Mouse (Mus musculus) effector memory CD4-positive, alpha-beta T cell, adult 7 months (primary cell): ENCODE measurements around the gene Gm13539. TPM values are rescaled to one million over a fixed set of nuclear protein-coding genes. Genes with fewer than 3 reads are reported as not detected.

ENCODE experiments used
- polyA plus RNA-seq: library from polyadenylated mRNA; unstranded; fragments of 100-300 nt; shearing (Covaris generic); gene quantifications from one replicate; pipeline ENCODE4 v1.2.1, GENCODE M21; 2017

Gene Gm13539
- not detected for polyA plus RNA-seq

GRCm38 (mm10) chr2:25781957-25782356 is at the start of gene Gm13539:
Gene Gm13539 (plus strand): TSS chr2:25782257.

GRCm38 (mm10) chr2:25736709-25737108 is 45.3 kb upstream of the Gm13539 start, which contains the start of gene Obp2b:
Gene Obp2b (plus strand): TSS chr2:25737009.

GRCm38 (mm10) chr2:25765269-25765668 is 16.8 kb upstream of the Gm13539 start, which contains the start of gene Lcn3:
Gene Lcn3 (plus strand): TSS chr2:25765569.

GRCm38 (mm10) chr2:25776717-25777116 is 5.3 kb upstream of the Gm13539 start, which contains the start of gene Lcn11:
Gene Lcn11 (plus strand): TSS chr2:25777017.

GRCm38 (mm10) chr2:25815748-25816147 is 33.7 kb downstream of the Gm13539 start, which contains the start of gene Glt6d1:
Gene Glt6d1 (minus strand): TSS chr2:25815848.

GRCm38 (mm10) chr2:25822806-25823205 is 40.7 kb downstream of the Gm13539 start, which contains the start of gene Lcn9:
Gene Lcn9 (plus strand): TSS chr2:25823153.

Other genes with a start within 250 kb of the Gm13539 start
- gene Traf2, start 235.3 kb upstream of the Gm13539 start, polyA plus RNA-seq, result 81.5 TPM
- 237 TPM for gene Edf1, start 224.4 kb upstream of the Gm13539 start, polyA plus RNA-seq
- 1.4 TPM for gene Mamdc4, start 207.4 kb upstream of the Gm13539 start, polyA plus RNA-seq
- 49.8 TPM for gene Phpt1, start 207.0 kb upstream of the Gm13539 start, polyA plus RNA-seq
- gene Ajm1, start 200.5 kb upstream of the Gm13539 start, polyA plus RNA-seq, result 1.1 TPM
- 33.1 TPM for gene Rabl6, start 173.7 kb upstream of the Gm13539 start, polyA plus RNA-seq
- 0.22 TPM for gene Ccdc183, start 164.6 kb upstream of the Gm13539 start, polyA plus RNA-seq
- 4.9 TPM for gene Tmem141, start 160.3 kb upstream of the Gm13539 start, polyA plus RNA-seq
- not detected for gene Fcna, start 154.2 kb upstream of the Gm13539 start, polyA plus RNA-seq
- gene Lcn8, start 129.1 kb upstream of the Gm13539 start, polyA plus RNA-seq, result not detected
- not detected for gene Lcn5, start 124.3 kb upstream of the Gm13539 start, polyA plus RNA-seq
- not detected for gene Lcn6, start 105.5 kb upstream of the Gm13539 start, polyA plus RNA-seq
- 0.46 TPM for gene Lcn10, start 99.5 kb upstream of the Gm13539 start, polyA plus RNA-seq
- not detected for gene Obp2a, start 82.2 kb upstream of the Gm13539 start, polyA plus RNA-seq
- 23.6 TPM for gene Bmyc, start 75.5 kb upstream of the Gm13539 start, polyA plus RNA-seq
- not detected for gene Obp2b, start 45.2 kb upstream of the Gm13539 start, polyA plus RNA-seq
- gene Lcn3, start 16.7 kb upstream of the Gm13539 start, polyA plus RNA-seq, result not detected
- gene Lcn11, start 5.2 kb upstream of the Gm13539 start, polyA plus RNA-seq, result not detected
- gene Glt6d1, start 33.6 kb downstream of the Gm13539 start, polyA plus RNA-seq, result 0.73 TPM
- not detected for gene Lcn9, start 40.9 kb downstream of the Gm13539 start, polyA plus RNA-seq
- not detected for gene Sohlh1, start 65.0 kb downstream of the Gm13539 start, polyA plus RNA-seq
- 0.15 TPM for gene Kcnt1, start 81.5 kb downstream of the Gm13539 start, polyA plus RNA-seq
- gene Camsap1, start 201.0 kb downstream of the Gm13539 start, polyA plus RNA-seq, result 16.7 TPM
- gene Ubac1, start 239.5 kb downstream of the Gm13539 start, polyA plus RNA-seq, result 56.5 TPM